Mouse (Mus musculus): Measurements from ENCODE around the gene Tmem62. TPM values are rescaled to one million over a fixed set of nuclear protein-coding genes. Genes with fewer than 3 reads are reported as not detected.
"Not testable (repeated sequence)": the region's sequence is repeated elsewhere in the genome, so short reads cannot be mapped to it uniquely, and the experiment has no call there.

The Tmem62 gene
- polyA plus RNA-seq, 1 experiment from 2014 or later = 2.4 TPM

DNA sequence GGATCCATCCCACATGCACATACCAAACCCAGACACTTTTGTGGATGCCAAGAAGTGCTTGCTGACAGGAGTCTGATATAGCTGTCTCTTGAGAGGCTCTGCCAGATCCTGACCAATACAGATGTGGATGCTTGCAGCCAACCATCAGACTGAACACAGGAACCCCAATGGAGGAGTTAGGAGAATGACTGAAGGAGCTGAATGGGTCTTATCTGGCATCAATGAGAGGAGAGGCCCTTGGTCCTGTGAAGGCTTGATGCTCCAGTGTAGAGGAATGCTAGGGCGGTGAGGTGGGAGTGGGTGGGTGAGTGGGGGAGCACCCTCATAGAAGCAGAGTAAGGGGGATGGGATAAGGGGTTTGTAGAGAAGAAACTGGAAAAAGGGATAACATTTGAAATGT is 62.0 kb downstream of the Tmem62 start:
- not testable (repeated sequence) for H3K4me2 ChIP-seq (ENCODE audit: low read depth, low read length); H3K9me3 ChIP-seq (replicated peaks; ENCODE audit: control insufficient read depth, low read length); H3K27ac ChIP-seq (ENCODE audit: low read length); H3K9ac ChIP-seq (ENCODE audit: low read length); ATAC-seq (replicated peaks; ENCODE audit: extremely low read depth, insufficient read depth, low FRiP score); H3K4me1 ChIP-seq (ENCODE audit: control insufficient read depth, insufficient read depth, low read length); H3K27me3 ChIP-seq (ENCODE audit: control insufficient read depth, insufficient read depth, low read length); H3K36me3 ChIP-seq (ENCODE audit: control insufficient read depth, insufficient read depth); H3K4me3 ChIP-seq (ENCODE audit: low read length)
- WGBS = 57% methylated on average over 1 of the region's 1 CpGs

DNA sequence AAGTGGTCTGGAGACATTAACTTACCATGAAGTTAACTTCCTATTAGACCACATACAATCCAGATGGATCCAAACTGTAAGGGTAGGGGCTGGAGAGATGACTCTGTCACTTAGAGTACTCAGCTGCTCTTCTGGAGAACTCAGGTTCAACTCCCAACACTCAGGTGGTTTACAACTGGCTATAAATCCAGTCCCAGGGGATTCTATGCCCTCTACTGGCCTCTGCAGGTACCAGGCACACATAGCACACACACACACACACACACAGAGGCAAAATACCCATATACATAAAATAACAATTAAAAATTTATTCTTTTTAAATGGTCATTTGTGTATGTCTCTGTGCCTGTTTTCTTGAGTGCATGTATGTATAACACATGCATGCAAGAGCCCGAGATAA is 62.6 kb downstream of the Tmem62 start:
- Histone ChIP-seq H3K4me3 (ENCODE audit: low read length) (no peak overlapping the region), H3K27me3 (ENCODE audit: control insufficient read depth, insufficient read depth, low read length) (no peaks in the 10 kb centered on the region), H3K4me2 (ENCODE audit: low read depth, low read length) (no peak overlapping the region), H3K9ac (ENCODE audit: low read length) (no peak overlapping the region), H3K27ac (ENCODE audit: low read length) (no peak overlapping the region), H3K4me1 (ENCODE audit: control insufficient read depth, insufficient read depth, low read length) (no peaks in the 10 kb centered on the region), H3K36me3 (ENCODE audit: control insufficient read depth, insufficient read depth) (no peaks in the 10 kb centered on the region), H3K9me3 (replicated peaks; ENCODE audit: control insufficient read depth, low read length) (no peaks in the 10 kb centered on the region)
- WGBS = 97% methylated on average over 1 of the region's 1 CpGs
- ATAC-seq (replicated peaks; ENCODE audit: extremely low read depth, insufficient read depth, low FRiP score) = no peak

DNA sequence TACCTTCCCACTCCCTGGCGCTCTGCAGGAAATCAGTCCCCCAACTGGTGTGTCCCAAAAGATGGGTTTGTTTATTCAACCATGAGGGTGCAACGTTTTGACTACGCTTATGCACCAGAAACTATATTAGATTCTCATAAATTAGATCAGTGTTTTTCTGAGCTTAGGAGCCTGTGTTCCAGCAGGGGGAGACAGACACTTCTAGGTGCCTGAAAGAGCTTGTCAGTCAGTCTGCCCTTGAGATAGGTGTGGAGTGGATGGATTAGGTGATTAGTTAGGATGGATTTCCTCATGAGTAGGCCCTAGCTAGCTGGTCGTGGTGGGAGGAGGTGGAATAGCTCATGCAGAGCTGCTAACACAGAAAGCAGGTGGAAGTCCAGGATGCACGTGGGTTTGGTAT is 64.3 kb downstream of the Tmem62 start:
- Histone ChIP-seq H3K27me3 (ENCODE audit: control insufficient read depth, insufficient read depth, low read length) (no peaks in the 10 kb centered on the region), H3K4me2 (ENCODE audit: low read depth, low read length) (no peak overlapping the region), H3K27ac (ENCODE audit: low read length) (no peak overlapping the region), H3K9ac (ENCODE audit: low read length) (no peak overlapping the region), H3K4me3 (ENCODE audit: low read length) (no peak overlapping the region), H3K36me3 (ENCODE audit: control insufficient read depth, insufficient read depth) (no peaks in the 10 kb centered on the region), H3K9me3 (replicated peaks; ENCODE audit: control insufficient read depth, low read length) (no peaks in the 10 kb centered on the region), H3K4me1 (ENCODE audit: control insufficient read depth, insufficient read depth, low read length) (no peaks in the 10 kb centered on the region)
- no peak for ATAC-seq (replicated peaks; ENCODE audit: extremely low read depth, insufficient read depth, low FRiP score)
- 30% methylated on average over 5 of the region's 5 CpGs for WGBS

- H3K27me3 ChIP-seq (ENCODE audit: control insufficient read depth, insufficient read depth, low read length) = no peaks in the 10 kb centered on the region
- no peaks in the 10 kb centered on the region for H3K9me3 ChIP-seq (replicated peaks; ENCODE audit: control insufficient read depth, low read length)
- H3K4me3 ChIP-seq (ENCODE audit: low read length) = no peak overlapping the region
- no peaks in the 10 kb centered on the region for H3K36me3 ChIP-seq (ENCODE audit: control insufficient read depth, insufficient read depth)
- ATAC-seq (replicated peaks; ENCODE audit: extremely low read depth, insufficient read depth, low FRiP score) = no peak
- WGBS = 76% methylated on average over 4 of the region's 4 CpGs
- no peak overlapping the region for H3K4me2 ChIP-seq (ENCODE audit: low read depth, low read length)
- H3K9ac ChIP-seq (ENCODE audit: low read length) = no peak overlapping the region
- no peaks in the 10 kb centered on the region for H3K4me1 ChIP-seq (ENCODE audit: control insufficient read depth, insufficient read depth, low read length)
- no peak overlapping the region for H3K27ac ChIP-seq (ENCODE audit: low read length)
Observed at GRCm38 (mm10) chr2:121045653-121046052, 68.8 kb downstream of the Tmem62 start.

- H3K27me3 ChIP-seq (ENCODE audit: control insufficient read depth, insufficient read depth, low read length) = no peaks in the 10 kb centered on the region
- no peak overlapping the region for H3K4me2 ChIP-seq (ENCODE audit: low read depth, low read length)
- no peaks in the 10 kb centered on the region for H3K9me3 ChIP-seq (replicated peaks; ENCODE audit: control insufficient read depth, low read length)
- H3K4me3 ChIP-seq (ENCODE audit: low read length) = no peak overlapping the region
- ATAC-seq (replicated peaks; ENCODE audit: extremely low read depth, insufficient read depth, low FRiP score) = no peak
- no peak overlapping the region for H3K27ac ChIP-seq (ENCODE audit: low read length)
- WGBS = 84% methylated on average over 5 of the region's 5 CpGs
- H3K36me3 ChIP-seq (ENCODE audit: control insufficient read depth, insufficient read depth) = no peaks in the 10 kb centered on the region
- H3K4me1 ChIP-seq (ENCODE audit: control insufficient read depth, insufficient read depth, low read length) = 0 out of 2 replicates have a peak, but pooled peaks cover 3% of the 10 kb centered on the region
- no peak overlapping the region for H3K9ac ChIP-seq (ENCODE audit: low read length)
Observed at GRCm38 (mm10) chr2:121052176-121052575, 75.4 kb downstream of the Tmem62 start.

- H3K9ac ChIP-seq (ENCODE audit: low read length) = no peak overlapping the region
- 53% methylated on average over 2 of the region's 2 CpGs for WGBS
- H3K27me3 ChIP-seq (ENCODE audit: control insufficient read depth, insufficient read depth, low read length) = no peaks in the 10 kb centered on the region
- no peak overlapping the region for H3K4me2 ChIP-seq (ENCODE audit: low read depth, low read length)
- no peak for ATAC-seq (replicated peaks; ENCODE audit: extremely low read depth, insufficient read depth, low FRiP score)
- no peaks in the 10 kb centered on the region for H3K36me3 ChIP-seq (ENCODE audit: control insufficient read depth, insufficient read depth)
- no peak overlapping the region for H3K27ac ChIP-seq (ENCODE audit: low read length)
- no peak overlapping the region for H3K4me3 ChIP-seq (ENCODE audit: low read length)
- no peaks in the 10 kb centered on the region for H3K9me3 ChIP-seq (replicated peaks; ENCODE audit: control insufficient read depth, low read length)
- H3K4me1 ChIP-seq (ENCODE audit: control insufficient read depth, insufficient read depth, low read length) = 0 out of 2 replicates have a peak, but pooled peaks cover 3% of the 10 kb centered on the region
Observed at GRCm38 (mm10) chr2:121054060-121054459, 77.2 kb downstream of the Tmem62 start.

- no peaks in the 10 kb centered on the region for H3K36me3 ChIP-seq (ENCODE audit: control insufficient read depth, insufficient read depth)
- H3K4me2 ChIP-seq (ENCODE audit: low read depth, low read length) = no peak overlapping the region
- no peaks in the 10 kb centered on the region for H3K9me3 ChIP-seq (replicated peaks; ENCODE audit: control insufficient read depth, low read length)
- H3K27me3 ChIP-seq (ENCODE audit: control insufficient read depth, insufficient read depth, low read length) = no peaks in the 10 kb centered on the region
- 76% methylated on average over 6 of the region's 6 CpGs for WGBS
- no peak overlapping the region for H3K9ac ChIP-seq (ENCODE audit: low read length)
- ATAC-seq (replicated peaks; ENCODE audit: extremely low read depth, insufficient read depth, low FRiP score) = no peak
- H3K27ac ChIP-seq (ENCODE audit: low read length) = no peak overlapping the region
- 0 out of 2 replicates have a peak, but pooled peaks cover 3% of the 10 kb centered on the region for H3K4me1 ChIP-seq (ENCODE audit: control insufficient read depth, insufficient read depth, low read length)
- no peak overlapping the region for H3K4me3 ChIP-seq (ENCODE audit: low read length)
Observed at GRCm38 (mm10) chr2:121055915-121056314, 79.1 kb downstream of the Tmem62 start.

Small RNA genes lying within 50 kb of the gene (microRNA-seq; reads per million reads assigned to microRNA genes)
- not detected for gene Gm44325

Other genes starting within 250 kb of the Tmem62 start
- gene Cdan1, start 126.9 kb upstream of the Tmem62 start, polyA plus RNA-seq (2015; fragmentation: Nextera tagmentation; extraction: Ambion mirVana) = 4.4 and 6.9 TPM in 2 replicates
- 2.1 and 2.2 TPM in 2 replicates for gene Ttbk2, start 126.4 kb upstream of the Tmem62 start, polyA plus RNA-seq (2015; fragmentation: Nextera tagmentation; extraction: Ambion mirVana)
- gene Ubr1, start 6.3 kb upstream of the Tmem62 start, polyA plus RNA-seq (2015; fragmentation: Nextera tagmentation; extraction: Ambion mirVana) = 18.5 and 22.0 TPM in 2 replicates
- gene Ccndbp1, start 31.4 kb downstream of the Tmem62 start, polyA plus RNA-seq (2015; fragmentation: Nextera tagmentation; extraction: Ambion mirVana) = 42.3 and 45.7 TPM in 2 replicates
- 1.1 and 1.3 TPM in 2 replicates for gene Epb42, start 60.1 kb downstream of the Tmem62 start, polyA plus RNA-seq (2015; fragmentation: Nextera tagmentation; extraction: Ambion mirVana)
- 0.05 TPM in 1 of 2 replicates, not detected in the other for gene Tgm5, start 108.8 kb downstream of the Tmem62 start, polyA plus RNA-seq (2015; fragmentation: Nextera tagmentation; extraction: Ambion mirVana)
- gene Tgm7, start 132.8 kb downstream of the Tmem62 start, polyA plus RNA-seq (2015; fragmentation: Nextera tagmentation; extraction: Ambion mirVana) = not detected in 2 replicates
- 14.9 and 19.7 TPM in 2 replicates for gene Adal, start 163.4 kb downstream of the Tmem62 start, polyA plus RNA-seq (2015; fragmentation: Nextera tagmentation; extraction: Ambion mirVana)
- gene Lcmt2, start 163.6 kb downstream of the Tmem62 start, polyA plus RNA-seq (2015; fragmentation: Nextera tagmentation; extraction: Ambion mirVana) = 19.0 and 20.1 TPM in 2 replicates
- gene Tubgcp4, start 193.6 kb downstream of the Tmem62 start, polyA plus RNA-seq (2015; fragmentation: Nextera tagmentation; extraction: Ambion mirVana) = 34.1 and 36.1 TPM in 2 replicates
- gene Zscan29, start 194.1 kb downstream of the Tmem62 start, polyA plus RNA-seq (2015; fragmentation: Nextera tagmentation; extraction: Ambion mirVana) = 6.3 and 7.1 TPM in 2 replicates